Mouse (Mus musculus): ENCODE data around the gene Gh.

DNA sequence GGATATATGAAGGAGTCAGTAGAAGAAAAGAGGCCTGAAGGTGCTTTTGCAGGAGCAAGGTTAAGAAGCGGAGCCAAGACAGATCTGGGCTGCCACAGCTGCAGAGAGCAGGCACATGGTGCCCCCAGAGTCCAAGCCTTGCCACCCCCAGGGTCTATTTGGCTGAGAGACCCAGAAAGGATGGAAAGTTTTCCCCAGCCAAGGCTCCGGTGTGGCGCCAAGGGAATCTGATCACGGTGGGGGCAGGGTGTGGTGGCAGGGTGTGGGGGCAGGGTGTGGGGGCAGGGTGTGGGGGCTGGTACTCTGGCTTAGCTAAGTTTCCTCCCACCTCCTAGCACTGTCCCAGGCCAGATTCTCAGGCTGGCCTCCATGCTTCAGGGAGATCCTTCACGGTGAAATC is 26.9 kb upstream of the Gh start:
- TF ChIP-seq USF1 (IDR thresholded peaks at IDR 0.05; ENCODE audit: low read depth) (no peak), POLR2A (IDR thresholded peaks at IDR 0.05; ENCODE audit: insufficient read length, low read depth) (no peak), E2F4 (IDR thresholded peaks at IDR 0.05; ENCODE audit: insufficient read depth) (no peak), POLR2AphosphoS2 (IDR thresholded peaks at IDR 0.05; ENCODE audit: insufficient read length, low read depth) (no peak), TCF12 (IDR thresholded peaks at IDR 0.05; ENCODE audit: insufficient read depth, poor library complexity, severe bottlenecking) (no peak), CEBPB (IDR thresholded peaks at IDR 0.05; ENCODE audit: insufficient read depth, poor library complexity, severe bottlenecking) (no peak), TCF3 (IDR thresholded peaks at IDR 0.05; ENCODE audit: insufficient read length, low read depth) (no peak), MYOD1 (IDR thresholded peaks at IDR 0.05; ENCODE audit: control insufficient read depth in 1 of 3, insufficient read length in 2 of 3, low read depth in 2 of 3) (no peak), MAX (IDR thresholded peaks at IDR 0.05; ENCODE audit: low read depth) (no peak), MYOG (IDR thresholded peaks at IDR 0.05; ENCODE audit: control insufficient read depth in 1 of 3, insufficient read depth in 1 of 3, insufficient read length in 2 of 3, low read depth in 2 of 3) (no peak)
